Mouse (Mus musculus): ENCODE results near the gene Pdzk1ip1. TPM values are rescaled to one million over a fixed set of nuclear protein-coding genes. Genes with fewer than 3 reads are reported as not detected.

The Pdzk1ip1 gene
- polyA plus RNA-seq, 1 experiment from 2014 or later: 4.4 TPM

GRCm38 (mm10) chr4:115058317-115058761, 30.2 kb upstream of the Pdzk1ip1 start:
- Histone ChIP-seq H3K4me2 (no peak overlapping the region), H3K4me1 (peaks cover 26% of the 10 kb centered on the region), H3K9me3 (replicated peaks) (no peaks in the 10 kb centered on the region), H3K36me3 (ENCODE audit: poor library complexity, severe bottlenecking) (no peaks in the 10 kb centered on the region), H3K27me3 (peaks cover 99% of the 10 kb centered on the region), H3K4me3 (peak overlapping the region; percentile 32), H3K27ac (no peak overlapping the region), H3K9ac (no peak overlapping the region)
- WGBS: under 1% methylated on average over 20 of the region's 20 CpGs
- ATAC-seq: no peak

- 1% methylated on average over 23 of the region's 23 CpGs for WGBS
- no peak for ATAC-seq
- Histone ChIP-seq H3K4me3 (no peak overlapping the region), H3K9me3 (replicated peaks) (no peaks in the 10 kb centered on the region), H3K36me3 (ENCODE audit: poor library complexity, severe bottlenecking) (no peaks in the 10 kb centered on the region), H3K27me3 (peaks cover 99% of the 10 kb centered on the region), H3K27ac (no peak overlapping the region), H3K4me2 (no peak overlapping the region), H3K9ac (no peak overlapping the region), H3K4me1 (peaks cover 31% of the 10 kb centered on the region)
These were observed 29.5 kb upstream of the Pdzk1ip1 start for GRCm38 (mm10) chr4:115058871-115059590.

- Histone ChIP-seq H3K4me1 (peaks cover 31% of the 10 kb centered on the region), H3K36me3 (ENCODE audit: poor library complexity, severe bottlenecking) (no peaks in the 10 kb centered on the region), H3K4me2 (no peak overlapping the region), H3K27me3 (peaks cover 99% of the 10 kb centered on the region), H3K27ac (no peak overlapping the region), H3K4me3 (no peak overlapping the region), H3K9ac (no peak overlapping the region), H3K9me3 (replicated peaks) (no peaks in the 10 kb centered on the region)
- WGBS: 5% methylated on average over 12 of the region's 12 CpGs
- ATAC-seq: no peak
These were observed 28.6 kb upstream of the Pdzk1ip1 start for GRCm38 (mm10) chr4:115059871-115060270.

GRCm38 (mm10) chr4:115060753-115061152, 27.8 kb upstream of the Pdzk1ip1 start:
- no peak overlapping the region for H3K4me3 ChIP-seq
- no peak for ATAC-seq
- H3K36me3 ChIP-seq (ENCODE audit: poor library complexity, severe bottlenecking): no peaks in the 10 kb centered on the region
- WGBS: 8% methylated on average over 3 of the region's 3 CpGs
- peaks cover 99% of the 10 kb centered on the region for H3K27me3 ChIP-seq
- no peak overlapping the region for H3K9ac ChIP-seq
- H3K9me3 ChIP-seq (replicated peaks): 0 out of 2 replicates have a peak, but pooled peaks cover 2% of the 10 kb centered on the region
- no peak overlapping the region for H3K4me2 ChIP-seq
- H3K27ac ChIP-seq: no peak overlapping the region
- H3K4me1 ChIP-seq: peaks cover 31% of the 10 kb centered on the region

GRCm38 (mm10) chr4:115062540-115062874, 26.0 kb upstream of the Pdzk1ip1 start:
- H3K4me2 ChIP-seq: peak overlapping the region; percentile 94
- peaks cover 19% of the 10 kb centered on the region for H3K4me1 ChIP-seq
- no peaks in the 10 kb centered on the region for H3K36me3 ChIP-seq (ENCODE audit: poor library complexity, severe bottlenecking)
- peaks cover 97% of the 10 kb centered on the region for H3K27me3 ChIP-seq
- H3K4me3 ChIP-seq: peak overlapping the region; percentile 47
- no peak for ATAC-seq
- WGBS: under 1% methylated on average over 9 of the region's 9 CpGs
- H3K9me3 ChIP-seq (replicated peaks): 0 out of 2 replicates have a peak, but pooled peaks cover 2% of the 10 kb centered on the region
- 0 out of 2 replicates have a peak overlapping the region, but pooled peaks have one; percentile 62 for H3K9ac ChIP-seq
- H3K27ac ChIP-seq: no peak overlapping the region

- H3K27me3 ChIP-seq: peaks cover 94% of the 10 kb centered on the region
- H3K36me3 ChIP-seq (ENCODE audit: poor library complexity, severe bottlenecking): no peaks in the 10 kb centered on the region
- H3K4me1 ChIP-seq: peaks cover 15% of the 10 kb centered on the region
- peak overlapping the region; percentile 47 for H3K4me3 ChIP-seq
- 0 out of 2 replicates have a peak, but pooled peaks cover 2% of the 10 kb centered on the region for H3K9me3 ChIP-seq (replicated peaks)
- H3K4me2 ChIP-seq: peak overlapping the region; percentile 94
- under 1% methylated on average over 57 of the region's 58 CpGs for WGBS
- H3K27ac ChIP-seq: no peak overlapping the region
- ATAC-seq: peak; percentile 88
- peak overlapping the region; percentile 62 for H3K9ac ChIP-seq
These were observed 25.5 kb upstream of the Pdzk1ip1 start for GRCm38 (mm10) chr4:115062875-115063517.

GRCm38 (mm10) chr4:115063518-115064239, 24.8 kb upstream of the Pdzk1ip1 start:
- H3K9me3 ChIP-seq (replicated peaks): 0 out of 2 replicates have a peak, but pooled peaks cover 2% of the 10 kb centered on the region
- no peaks in the 10 kb centered on the region for H3K36me3 ChIP-seq (ENCODE audit: poor library complexity, severe bottlenecking)
- H3K9ac ChIP-seq: peak overlapping the region; percentile 62
- peaks cover 93% of the 10 kb centered on the region for H3K27me3 ChIP-seq
- ATAC-seq: peak; percentile 25; the same call in 1 of the 2 replicates
- H3K4me1 ChIP-seq: peaks cover 15% of the 10 kb centered on the region
- H3K27ac ChIP-seq: no peak overlapping the region
- WGBS: under 1% methylated on average over 31 of the region's 31 CpGs
- H3K4me2 ChIP-seq: peak overlapping the region; percentile 94
- peak overlapping the region; percentile 47 for H3K4me3 ChIP-seq

GRCm38 (mm10) chr4:115071668-115072067, 16.8 kb upstream of the Pdzk1ip1 start:
- Histone ChIP-seq H3K4me3 (no peak overlapping the region), H3K9me3 (replicated peaks) (no peaks in the 10 kb centered on the region), H3K9ac (no peak overlapping the region), H3K36me3 (ENCODE audit: poor library complexity, severe bottlenecking) (no peaks in the 10 kb centered on the region), H3K4me1 (no peaks in the 10 kb centered on the region), H3K4me2 (no peak overlapping the region), H3K27me3 (peaks cover 33% of the 10 kb centered on the region), H3K27ac (no peak overlapping the region)
- ATAC-seq: no peak
- 33% methylated on average over 1 of the region's 1 CpGs for WGBS

GRCm38 (mm10) chr4:115074789-115075188, 13.7 kb upstream of the Pdzk1ip1 start:
- 85% methylated on average over 1 of the region's 1 CpGs for WGBS
- no peak overlapping the region for H3K9ac ChIP-seq

GRCm38 (mm10) chr4:115075204-115075915, 13.1 kb upstream of the Pdzk1ip1 start:
- Histone ChIP-seq H3K4me1 (peaks cover 19% of the 10 kb centered on the region), H3K27ac (no peak overlapping the region), H3K4me3 (no peak overlapping the region), H3K9me3 (replicated peaks) (no peaks in the 10 kb centered on the region; the same call in 1 of the 2 replicates), H3K27me3 (peaks cover 15% of the 10 kb centered on the region; the same call in 1 of the 2 replicates), H3K4me2 (no peak overlapping the region), H3K36me3 (ENCODE audit: poor library complexity, severe bottlenecking) (no peaks in the 10 kb centered on the region), H3K9ac (no peak overlapping the region)
- 40% methylated on average over 3 of the region's 3 CpGs for WGBS
- no peak for ATAC-seq

More at GRCm38 (mm10) chr4:115074789-115075188, 13.7 kb upstream of the Pdzk1ip1 start:
- Histone ChIP-seq H3K4me3 (no peak overlapping the region), H3K4me1 (peaks cover 13% of the 10 kb centered on the region), H3K36me3 (ENCODE audit: poor library complexity, severe bottlenecking) (no peaks in the 10 kb centered on the region), H3K27ac (no peak overlapping the region), H3K27me3 (peaks cover 15% of the 10 kb centered on the region; the same call in 1 of the 2 replicates), H3K4me2 (no peak overlapping the region), H3K9me3 (replicated peaks) (no peaks in the 10 kb centered on the region)
- ATAC-seq: no peak
